Mouse (Mus musculus): ENCODE results near the gene Rsrp1.

DNA sequence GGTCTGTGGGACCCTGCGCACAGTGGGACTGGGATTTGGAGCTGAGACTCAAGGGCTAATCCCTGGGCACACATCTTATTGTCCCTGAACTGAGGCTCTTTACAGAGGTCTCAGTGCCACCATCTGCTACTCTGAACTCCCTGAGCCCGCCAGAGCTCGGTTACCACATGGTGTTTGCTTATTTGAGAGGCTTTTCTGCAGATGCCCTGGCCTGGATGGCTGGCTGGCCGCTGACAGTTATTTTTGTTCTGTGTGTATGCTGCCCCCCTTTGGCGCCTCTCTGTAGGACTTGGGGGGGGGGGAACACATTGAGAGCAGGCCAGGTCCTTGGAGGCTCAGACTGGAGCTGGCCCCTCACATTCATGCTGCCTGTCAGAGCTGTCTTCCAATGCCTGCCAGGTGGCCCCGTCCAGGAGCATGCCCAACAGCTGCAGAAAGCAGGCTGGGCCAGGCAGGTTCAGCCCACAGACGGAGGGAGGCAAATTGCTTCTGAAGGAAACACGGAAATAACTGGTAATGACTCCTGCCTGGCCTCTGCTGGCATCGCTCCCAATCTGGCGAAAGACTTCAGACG is 27.2 kb downstream of the Rsrp1 start:
- no peak for TF ChIP-seq CTCF (IDR thresholded peaks at IDR 0.05; ENCODE audit: low read depth, low read length)
- TF ChIP-seq POLR2A (IDR thresholded peaks at IDR 0.05; ENCODE audit: borderline replicate concordance, low read depth, low read length), result no peak
